Comparison of ENCODE assay signal across 13 mouse cellular contexts in genomic region chr4:141347365-141347797, GRCm38 (mm10). TPM values are rescaled to one million over a fixed set of nuclear protein-coding genes. Genes with fewer than 3 reads are reported as not detected.
A peak's percentile ranks its signal among the peaks of the same experiment; 100 is the strongest.
DNase-seq lines count a peak whose midpoint lies in the region; ATAC-seq and TF ChIP-seq lines count a peak whose summit lies in the region.
"Had no signal": no experiment of that assay in that cellular context is flagged by ENCODE, and none has a peak within 500 bp of the region (broad histone marks: within the 10 kb centered on the region; RNA-seq: fewer than 3 reads in every experiment).

No protein-coding gene starts in this region.

- DNase-seq in heart, embryonic 10.5 days (ENCODE audit: low spot score) = no peak
- no peak for DNase-seq in heart, adult 11 months
- DNase-seq in midbrain, embryonic 10.5 days (ENCODE audit: low spot score) = no peak
- DNase-seq in midbrain, postnatal 0 days (ENCODE audit: low spot score) = no peak
- peak; percentile 68 to 81 for DNase-seq in lung, adult 18-20 months
- DNase-seq in yolk sac, embryonic 10.5 days (ENCODE audit: low spot score) = peak; percentile 76
- no peak for DNase-seq in retina, embryonic 14.5 days (ENCODE audit: low spot score)
- no peak for DNase-seq in adipocyte (ENCODE audit: low spot score)
- DNase-seq: right cerebral cortex, postnatal 4 days; thymus, postnatal 14 days had no signal

- no peaks in the 10 kb centered on the region for H3K36me3 ChIP-seq in heart, embryonic 10.5 days
- no peaks in the 10 kb centered on the region for H3K36me3 ChIP-seq in midbrain, embryonic 10.5 days
- no peaks in the 10 kb centered on the region for H3K36me3 ChIP-seq in midbrain, postnatal 0 days (ENCODE audit: insufficient read depth, low read length)

- TF ChIP-seq CTCF in midbrain, postnatal 0 days (IDR thresholded peaks at IDR 0.05) = no peak

- H3K4me3 ChIP-seq in heart, embryonic 10.5 days = no peak overlapping the region
- no peak overlapping the region for H3K4me3 ChIP-seq in midbrain, embryonic 10.5 days
- no peak overlapping the region for H3K4me3 ChIP-seq in midbrain, postnatal 0 days (ENCODE audit: low read depth, low read length)

- H3K4me1 ChIP-seq in heart, embryonic 10.5 days = peaks cover 15% of the 10 kb centered on the region; the same call in 1 of the 2 replicates
- peaks cover 29% of the 10 kb centered on the region for H3K4me1 ChIP-seq in midbrain, embryonic 10.5 days
- no peaks in the 10 kb centered on the region for H3K4me1 ChIP-seq in midbrain, postnatal 0 days (ENCODE audit: insufficient read depth, low read length)

- H3K4me2 ChIP-seq in midbrain, postnatal 0 days (ENCODE audit: low read depth, low read length, poor library complexity, severe bottlenecking) = no peak overlapping the region

- WGBS in heart, embryonic 10.5 days = 41% methylated on average over 8 of the region's 8 CpGs
- 75% methylated on average over 8 of the region's 8 CpGs for WGBS in midbrain, embryonic 10.5 days
- WGBS in midbrain, postnatal 0 days = 75% methylated on average over 8 of the region's 8 CpGs

- H3K9ac ChIP-seq in midbrain, postnatal 0 days (replicated peaks; ENCODE audit: low read length, poor library complexity, severe bottlenecking) = no peak overlapping the region

- H3K9me3 ChIP-seq in heart, embryonic 10.5 days = no peaks in the 10 kb centered on the region
- H3K9me3 ChIP-seq in midbrain, embryonic 10.5 days (replicated peaks) = no peaks in the 10 kb centered on the region
- H3K9me3 ChIP-seq in midbrain, postnatal 0 days (ENCODE audit: low read length) = no peaks in the 10 kb centered on the region

- no peak for ATAC-seq in midbrain, postnatal 0 days (ENCODE audit: low FRiP score)

- H3K27me3 ChIP-seq in heart, embryonic 10.5 days (ENCODE audit: insufficient read depth, poor library complexity, severe bottlenecking) = 0 out of 2 replicates have a peak, but pooled peaks cover 6% of the 10 kb centered on the region
- H3K27me3 ChIP-seq in midbrain, embryonic 10.5 days (ENCODE audit: low read depth, poor library complexity, severe bottlenecking) = no peaks in the 10 kb centered on the region
- no peaks in the 10 kb centered on the region for H3K27me3 ChIP-seq in midbrain, postnatal 0 days (ENCODE audit: insufficient read depth, low read length)

- peak overlapping the region; percentile 71 for H3K27ac ChIP-seq in heart, embryonic 10.5 days
- H3K27ac ChIP-seq in midbrain, embryonic 10.5 days (replicated peaks) = 0 out of 2 replicates have a peak overlapping the region, but pooled peaks have one; percentile 13
- no peak overlapping the region for H3K27ac ChIP-seq in midbrain, postnatal 0 days (ENCODE audit: low read depth, low read length)
- H3K27ac ChIP-seq: macrophage had no signal

RNA-seq across cellular contexts. Expression of gene Fam131c, which starts 20.6 kb away (rescaled TPM):
- polyA plus RNA-seq in heart, embryonic 10.5 days (2016; fragmentation: Nextera tagmentation; extraction: Ambion mirVana) = 0.62 and 1.2 TPM in 2 replicates
- 0.70 and 1.2 TPM in 2 replicates for polyA plus RNA-seq in midbrain, embryonic 10.5 days (2016; fragmentation: Nextera tagmentation; extraction: Ambion mirVana)
- total RNA-seq in midbrain, postnatal 0 days (2014; rRNA removed) = 105 and 119 TPM in 2 replicates
- 56.7 and 60.2 TPM in 2 replicates for polyA plus RNA-seq in midbrain, postnatal 0 days (2015; fragmentation: Nextera tagmentation; extraction: Ambion mirVana)
- total RNA-seq: CH12.LX had no signal
- polyA plus RNA-seq: macrophage had no signal

RNA-seq across cellular contexts. Expression of gene Epha2, which starts 46.3 kb away (rescaled TPM):
- 5.2 and 6.3 TPM in 2 replicates for polyA plus RNA-seq in heart, embryonic 10.5 days (2016; fragmentation: Nextera tagmentation; extraction: Ambion mirVana)
- polyA plus RNA-seq in midbrain, embryonic 10.5 days (2016; fragmentation: Nextera tagmentation; extraction: Ambion mirVana) = 3.6 and 3.7 TPM in 2 replicates
- 3.1 and 3.2 TPM in 2 replicates for total RNA-seq in midbrain, postnatal 0 days (2014; rRNA removed)
- polyA plus RNA-seq in midbrain, postnatal 0 days (2015; fragmentation: Nextera tagmentation; extraction: Ambion mirVana) = 0.27 and 0.30 TPM in 2 replicates

RNA-seq across cellular contexts. Expression of gene Clcnka, which starts 51.1 kb away (rescaled TPM):
- polyA plus RNA-seq in heart, embryonic 10.5 days (2016; fragmentation: Nextera tagmentation; extraction: Ambion mirVana) = 0.11 and 0.44 TPM in 2 replicates
- not detected in 2 replicates for polyA plus RNA-seq in midbrain, embryonic 10.5 days (2016; fragmentation: Nextera tagmentation; extraction: Ambion mirVana)
- not detected in 2 replicates for total RNA-seq in midbrain, postnatal 0 days (2014; rRNA removed)
- 0.07 and 0.12 TPM in 2 replicates for polyA plus RNA-seq in midbrain, postnatal 0 days (2015; fragmentation: Nextera tagmentation; extraction: Ambion mirVana)
- total RNA-seq: CH12.LX had no signal
- polyA plus RNA-seq: macrophage; neural tube, embryonic 11.5 days had no signal

Comparison
In these comparisons a context has a peak if more than half of its experiments do, and no peak if none do; other contexts are left out.
1. RNA of gene Fam131c, which starts 20.6 kb away (polyA plus RNA-seq): 56.7 to 60.2 TPM in midbrain, postnatal 0 days; 0.62 to 1.2 TPM in heart, embryonic 10.5 days and 0.70 to 1.2 TPM in midbrain, embryonic 10.5 days; every median in the first group is over 10 times any median in the second.
2. DNase-seq: peak in lung, adult 18-20 months (2 of 2) and yolk sac, embryonic 10.5 days (single experiment); none in heart, embryonic 10.5 days (single experiment), heart, adult 11 months (single experiment), midbrain, embryonic 10.5 days (single experiment), midbrain, postnatal 0 days (single experiment), retina, embryonic 14.5 days (single experiment) and adipocyte (single experiment).